Mouse (Mus musculus) heart, adult 2 months (tissue): ENCODE results near the gene Abcc10.

Experiments used
- CTCF ChIP-seq: fragments of 200-600 bp; IDR thresholded peaks from 2 replicates; pipeline ENCODE4 v1.8.1; 2022; ENCODE audit warnings: antibody characterized with exemption, mild to moderate bottlenecking, moderate library complexity
- EP300 ChIP-seq: fragments of 200-500 bp; IDR thresholded peaks from 2 replicates; pipeline ENCODE4 v1.6.1; 2011; ENCODE audit warnings: low read depth, low read length, control low read depth; ENCODE audit not compliant: insufficient read depth
- POLR2A ChIP-seq: fragments of 200-500 bp; IDR thresholded peaks from 2 replicates; pipeline ENCODE4 v1.6.1; 2011; ENCODE audit warnings: mild to moderate bottlenecking, low read depth, low read length, control low read depth; ENCODE audit not compliant: insufficient read depth

- TF ChIP-seq CTCF (peak; percentile 98; the same call in 1 of the 2 replicates), POLR2A (no peak), EP300 (0 out of 2 replicates have a peak, but pooled peaks have one; percentile 57)
Measured at GRCm38 (mm10) chr17:46298220-46298913, 29.8 kb downstream of the Abcc10 start.
